Mouse (Mus musculus): ENCODE data around the gene Fam213b. TPM values are rescaled to one million over a fixed set of nuclear protein-coding genes. Genes with fewer than 3 reads are reported as not detected.

The Fam213b gene
- polyA plus RNA-seq, 1 experiment from 2014 or later = 45.7 TPM

DNA sequence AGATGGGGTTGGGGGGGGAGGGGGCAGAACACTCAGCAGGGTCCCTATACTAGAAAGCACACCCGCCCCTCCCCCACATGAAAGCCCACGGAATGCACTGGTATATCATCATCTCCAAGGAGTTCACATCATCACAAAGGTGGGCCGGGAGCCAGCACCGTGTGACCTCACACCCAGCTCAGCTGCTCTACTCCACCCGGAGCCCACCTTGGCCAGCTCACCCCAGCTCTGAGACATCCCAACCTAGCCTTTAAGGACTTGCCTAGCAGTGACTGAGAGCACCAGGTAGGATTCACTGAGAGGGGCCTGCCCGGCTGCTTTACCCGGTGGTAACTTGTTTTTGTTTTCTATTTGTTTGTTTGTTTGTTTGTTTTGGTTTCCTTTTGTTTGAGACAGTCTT is 29.5 kb downstream of the Fam213b start, which contains the start of gene Mmel1:
Gene Mmel1, plus strand, starts transcription at position 146 of the 400 bp plus-strand sequence.
- Histone ChIP-seq H3K4me3 (no peak within 1 kb of the TSS), H3K9ac (no peak within 1 kb of the TSS), H3K9me3 (no peaks in the 10 kb centered on the region), H3K36me3 (no peaks in the 10 kb centered on the region), H3K27me3 (peaks cover 8% of the 10 kb centered on the region; the same call in 1 of the 2 replicates), H3K4me1 (peaks cover 15% of the 10 kb centered on the region), H3K27ac (no peak within 1 kb of the TSS), H3K4me2 (replicated peaks) (no peak within 1 kb of the TSS)
- no peak for ATAC-seq (ENCODE audit: insufficient number of reproducible peaks, insufficient read depth, low FRiP score, low TSS enrichment)
- WGBS = 89% methylated on average over 7 of the region's 7 CpGs

DNA sequence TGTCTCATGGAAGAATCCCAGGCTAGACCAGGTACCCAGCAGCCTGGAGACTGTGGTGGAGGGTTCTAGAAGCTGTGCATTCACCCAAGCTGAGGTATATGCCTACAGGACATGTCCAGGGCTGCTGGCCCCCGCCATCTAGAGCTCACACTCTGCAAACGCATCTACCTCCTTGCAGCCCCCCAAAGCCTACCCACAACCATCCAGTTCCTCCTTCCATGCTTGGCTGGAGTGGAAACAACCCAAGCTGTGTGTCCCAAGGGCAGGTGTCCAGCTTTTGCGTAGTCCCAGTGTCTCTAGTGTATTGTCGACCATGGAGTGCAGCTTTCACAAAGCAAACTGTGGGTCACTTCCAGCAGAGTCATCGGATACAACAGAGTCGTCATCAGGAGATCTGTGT is 31.7 kb downstream of the Fam213b start:
- Histone ChIP-seq H3K4me2 (replicated peaks) (no peak overlapping the region), H3K9ac (no peak overlapping the region), H3K4me1 (peaks cover 15% of the 10 kb centered on the region), H3K36me3 (no peaks in the 10 kb centered on the region), H3K27ac (no peak overlapping the region), H3K9me3 (no peaks in the 10 kb centered on the region), H3K27me3 (peaks cover 8% of the 10 kb centered on the region; the same call in 1 of the 2 replicates), H3K4me3 (no peak overlapping the region)
- no peak for ATAC-seq (ENCODE audit: insufficient number of reproducible peaks, insufficient read depth, low FRiP score, low TSS enrichment)
- WGBS = 87% methylated on average over 6 of the region's 6 CpGs

DNA sequence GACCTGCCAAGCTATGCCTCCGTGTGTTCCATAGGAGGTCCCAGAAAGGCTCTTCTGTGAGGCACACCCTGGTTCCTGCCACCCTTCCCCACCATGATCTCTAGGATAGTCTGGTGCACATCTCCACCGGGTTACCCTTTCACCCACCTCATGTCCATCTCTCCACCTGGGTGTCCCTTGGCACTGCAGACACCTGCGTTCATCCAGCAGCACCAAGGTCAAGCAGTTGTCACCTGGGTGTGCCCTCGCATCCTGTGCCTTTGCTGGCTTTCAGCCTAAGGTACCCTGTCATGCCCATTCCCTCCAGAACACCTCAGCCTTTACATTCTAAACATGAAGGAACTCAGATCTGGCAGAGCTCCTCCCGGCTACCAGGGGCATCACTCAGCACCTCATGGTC is 32.5 kb downstream of the Fam213b start:
- no peak for ATAC-seq (ENCODE audit: insufficient number of reproducible peaks, insufficient read depth, low FRiP score, low TSS enrichment)
- no peak overlapping the region for H3K9ac ChIP-seq
- H3K27me3 ChIP-seq = peaks cover 7% of the 10 kb centered on the region; the same call in 1 of the 2 replicates
- H3K4me2 ChIP-seq (replicated peaks) = no peak overlapping the region
- H3K4me1 ChIP-seq = peaks cover 8% of the 10 kb centered on the region
- 83% methylated on average over 5 of the region's 5 CpGs for WGBS
- H3K4me3 ChIP-seq = no peak overlapping the region
- no peaks in the 10 kb centered on the region for H3K9me3 ChIP-seq
- H3K27ac ChIP-seq = no peak overlapping the region
- H3K36me3 ChIP-seq = no peaks in the 10 kb centered on the region

DNA sequence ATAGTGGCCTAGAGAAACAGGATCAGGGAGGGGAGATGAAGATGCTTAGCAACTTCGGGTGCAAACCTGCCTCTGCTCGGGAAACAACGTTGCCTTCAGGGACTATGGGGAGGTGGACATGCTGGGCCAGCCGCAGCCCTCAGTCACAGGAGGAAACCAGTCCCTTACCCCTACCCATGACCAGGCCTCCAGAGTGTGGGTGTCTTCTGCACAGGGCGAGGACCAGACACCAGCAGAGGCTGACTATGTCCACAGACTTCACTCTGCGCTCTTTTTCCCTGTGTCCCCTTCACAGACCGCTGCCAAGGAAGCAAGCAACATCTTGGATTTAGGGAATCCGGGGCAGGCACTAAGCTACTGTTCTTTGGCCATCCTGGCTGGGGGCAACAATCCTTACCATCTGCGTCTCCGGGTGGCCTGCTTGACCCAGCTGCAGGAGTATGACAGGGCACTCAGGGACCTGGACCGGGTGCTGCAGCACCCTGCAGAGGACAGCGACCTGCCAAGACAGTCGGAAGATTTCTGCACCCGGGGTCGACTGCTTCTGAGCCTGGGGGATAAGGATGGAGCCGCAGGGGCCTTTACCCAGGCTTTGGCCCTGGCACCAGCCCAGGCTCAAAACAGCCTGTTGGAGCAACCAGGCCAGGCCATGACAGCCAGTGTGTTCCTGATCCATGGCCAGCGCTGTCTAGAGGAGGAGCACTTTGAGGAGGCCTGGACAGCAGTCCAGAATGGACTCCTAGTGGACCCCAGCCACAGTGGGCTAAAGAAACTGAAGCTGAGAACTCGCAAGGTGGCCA is 33.8 kb downstream of the Fam213b start:
- no peaks in the 10 kb centered on the region for H3K36me3 ChIP-seq
- H3K9me3 ChIP-seq = no peaks in the 10 kb centered on the region
- peak overlapping the region; percentile 50 for H3K4me2 ChIP-seq (replicated peaks)
- no peak overlapping the region for H3K4me3 ChIP-seq
- ATAC-seq (ENCODE audit: insufficient number of reproducible peaks, insufficient read depth, low FRiP score, low TSS enrichment) = no peak
- WGBS = 80% methylated on average over 18 of the region's 18 CpGs
- no peaks in the 10 kb centered on the region for H3K27me3 ChIP-seq
- peaks cover 7% of the 10 kb centered on the region for H3K4me1 ChIP-seq
- peak overlapping the region; percentile 55 for H3K9ac ChIP-seq
- H3K27ac ChIP-seq = peak overlapping the region; percentile 87

DNA sequence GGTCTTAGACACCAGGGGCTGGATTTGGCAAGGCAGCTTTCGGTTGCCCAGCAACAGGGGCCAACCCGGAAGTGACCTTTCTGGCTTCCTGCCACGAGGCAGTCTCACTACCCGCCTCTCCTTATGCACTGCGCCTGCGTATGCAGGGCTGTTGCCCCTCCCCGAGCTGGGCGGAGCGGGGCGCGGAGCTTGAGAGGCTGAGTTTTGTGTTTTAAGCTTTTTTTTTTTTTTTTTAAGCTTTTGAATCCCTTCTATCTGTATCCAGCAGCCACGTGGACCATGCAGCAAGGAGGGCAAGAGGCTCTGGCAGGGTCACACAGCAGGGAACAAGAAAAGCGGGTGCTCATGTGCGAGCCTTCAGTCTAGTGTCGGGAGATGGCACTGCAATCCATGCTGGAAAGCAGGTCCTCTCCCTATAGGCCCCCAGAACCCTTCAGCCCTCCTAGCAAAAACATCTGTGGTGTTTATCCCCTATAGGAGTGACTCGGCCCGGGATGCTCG is 34.6 kb downstream of the Fam213b start:
- H3K27me3 ChIP-seq = peaks cover 3% of the 10 kb centered on the region; the same call in 1 of the 2 replicates
- peak overlapping the region; percentile 50 for H3K4me2 ChIP-seq (replicated peaks)
- H3K36me3 ChIP-seq = no peaks in the 10 kb centered on the region
- peak overlapping the region; percentile 22 for H3K4me3 ChIP-seq
- no peaks in the 10 kb centered on the region for H3K9me3 ChIP-seq
- H3K27ac ChIP-seq = peak overlapping the region; percentile 87
- H3K9ac ChIP-seq = peak overlapping the region; percentile 55
- WGBS = under 1% methylated on average over 18 of the region's 18 CpGs
- peak; percentile 86 for ATAC-seq (ENCODE audit: insufficient number of reproducible peaks, insufficient read depth, low FRiP score, low TSS enrichment)
- H3K4me1 ChIP-seq = peaks cover 7% of the 10 kb centered on the region

DNA sequence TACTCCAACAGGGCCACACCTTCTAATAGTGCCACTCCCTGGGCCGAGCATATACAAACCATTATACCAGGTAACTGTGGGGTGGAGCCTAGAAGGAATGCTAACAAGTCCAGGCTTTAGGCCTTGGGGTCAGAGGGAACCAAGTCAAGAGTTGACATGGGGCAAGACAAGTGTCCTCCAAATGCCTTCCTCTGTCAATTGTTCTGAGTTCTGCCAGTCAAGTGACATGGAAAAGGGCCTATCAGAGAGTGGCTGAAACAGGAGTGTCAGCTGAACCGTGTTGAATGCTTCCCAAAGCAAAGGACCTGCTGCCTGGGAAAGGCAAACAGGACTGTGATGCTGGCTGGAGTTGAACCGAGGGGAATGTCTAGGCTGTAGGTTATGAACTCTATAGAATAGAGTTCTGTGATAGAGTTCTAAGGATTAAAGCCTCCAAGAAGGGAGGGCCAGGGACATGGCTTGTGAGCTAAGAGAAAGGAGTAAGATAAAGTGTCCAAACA is 35.4 kb downstream of the Fam213b start:
- ATAC-seq (ENCODE audit: insufficient number of reproducible peaks, insufficient read depth, low FRiP score, low TSS enrichment) = no peak
- H3K4me2 ChIP-seq (replicated peaks) = no peak overlapping the region
- peak overlapping the region; percentile 87 for H3K27ac ChIP-seq
- no peak overlapping the region for H3K9ac ChIP-seq
- WGBS = 85% methylated on average over 3 of the region's 3 CpGs
- H3K36me3 ChIP-seq = no peaks in the 10 kb centered on the region
- H3K4me1 ChIP-seq = peaks cover 7% of the 10 kb centered on the region
- H3K9me3 ChIP-seq = no peaks in the 10 kb centered on the region
- H3K27me3 ChIP-seq = peaks cover 9% of the 10 kb centered on the region; the same call in 1 of the 2 replicates
- H3K4me3 ChIP-seq = no peak overlapping the region

DNA sequence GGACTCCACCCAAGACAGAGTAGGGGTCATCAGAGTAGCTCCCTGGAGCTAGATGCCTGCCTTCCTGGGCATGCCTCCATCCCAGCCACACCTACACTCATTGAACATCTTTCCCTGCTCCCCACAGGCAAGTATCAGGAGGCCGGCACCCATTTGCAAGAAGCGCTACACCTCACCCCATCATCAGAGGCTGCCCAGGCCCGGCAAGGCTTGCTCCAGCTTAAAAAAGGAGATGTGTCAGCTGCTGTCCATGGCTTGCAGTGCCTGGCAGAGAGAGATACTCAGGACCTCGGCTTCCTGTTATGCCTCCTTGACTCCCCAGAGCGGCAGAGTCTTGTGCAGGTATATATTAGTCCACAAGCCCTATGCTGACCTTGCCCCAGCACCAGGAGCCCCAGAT is 37.0 kb downstream of the Fam213b start:
- 84% methylated on average over 5 of the region's 5 CpGs for WGBS
- no peak for ATAC-seq (ENCODE audit: insufficient number of reproducible peaks, insufficient read depth, low FRiP score, low TSS enrichment)
- H3K36me3 ChIP-seq = no peaks in the 10 kb centered on the region
- no peak overlapping the region for H3K27ac ChIP-seq
- no peak overlapping the region for H3K4me2 ChIP-seq (replicated peaks)
- H3K9ac ChIP-seq = no peak overlapping the region
- no peak overlapping the region for H3K4me3 ChIP-seq
- peaks cover 7% of the 10 kb centered on the region for H3K4me1 ChIP-seq
- H3K9me3 ChIP-seq = no peaks in the 10 kb centered on the region
- peaks cover 16% of the 10 kb centered on the region for H3K27me3 ChIP-seq

DNA sequence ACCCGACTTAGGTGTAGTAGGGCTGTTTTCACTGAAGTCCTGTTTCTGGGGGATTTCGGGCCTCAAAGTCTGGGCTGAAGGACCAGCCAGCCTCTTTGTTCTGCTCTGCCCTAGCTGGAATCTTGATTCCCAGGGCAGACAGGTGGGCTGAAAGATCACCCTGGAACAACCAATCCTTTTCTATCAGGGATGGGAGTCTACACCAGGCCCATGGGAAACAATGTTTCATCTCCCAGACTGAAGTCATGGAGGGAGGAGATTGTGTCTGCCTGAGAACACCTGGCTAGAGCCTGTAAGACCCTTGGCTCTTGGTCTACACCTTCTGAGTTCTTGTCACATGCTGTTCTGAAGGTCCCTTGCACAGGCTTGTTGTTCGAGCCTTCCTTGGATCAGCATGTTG is 40.3 kb downstream of the Fam213b start:
- Histone ChIP-seq H3K4me1 (no peaks in the 10 kb centered on the region), H3K9ac (no peak overlapping the region), H3K27ac (no peak overlapping the region), H3K36me3 (no peaks in the 10 kb centered on the region), H3K4me3 (no peak overlapping the region), H3K27me3 (peaks cover 41% of the 10 kb centered on the region), H3K4me2 (replicated peaks) (no peak overlapping the region), H3K9me3 (no peaks in the 10 kb centered on the region)
- WGBS = 74% methylated on average over 3 of the region's 3 CpGs
- no peak for ATAC-seq (ENCODE audit: insufficient number of reproducible peaks, insufficient read depth, low FRiP score, low TSS enrichment)

DNA sequence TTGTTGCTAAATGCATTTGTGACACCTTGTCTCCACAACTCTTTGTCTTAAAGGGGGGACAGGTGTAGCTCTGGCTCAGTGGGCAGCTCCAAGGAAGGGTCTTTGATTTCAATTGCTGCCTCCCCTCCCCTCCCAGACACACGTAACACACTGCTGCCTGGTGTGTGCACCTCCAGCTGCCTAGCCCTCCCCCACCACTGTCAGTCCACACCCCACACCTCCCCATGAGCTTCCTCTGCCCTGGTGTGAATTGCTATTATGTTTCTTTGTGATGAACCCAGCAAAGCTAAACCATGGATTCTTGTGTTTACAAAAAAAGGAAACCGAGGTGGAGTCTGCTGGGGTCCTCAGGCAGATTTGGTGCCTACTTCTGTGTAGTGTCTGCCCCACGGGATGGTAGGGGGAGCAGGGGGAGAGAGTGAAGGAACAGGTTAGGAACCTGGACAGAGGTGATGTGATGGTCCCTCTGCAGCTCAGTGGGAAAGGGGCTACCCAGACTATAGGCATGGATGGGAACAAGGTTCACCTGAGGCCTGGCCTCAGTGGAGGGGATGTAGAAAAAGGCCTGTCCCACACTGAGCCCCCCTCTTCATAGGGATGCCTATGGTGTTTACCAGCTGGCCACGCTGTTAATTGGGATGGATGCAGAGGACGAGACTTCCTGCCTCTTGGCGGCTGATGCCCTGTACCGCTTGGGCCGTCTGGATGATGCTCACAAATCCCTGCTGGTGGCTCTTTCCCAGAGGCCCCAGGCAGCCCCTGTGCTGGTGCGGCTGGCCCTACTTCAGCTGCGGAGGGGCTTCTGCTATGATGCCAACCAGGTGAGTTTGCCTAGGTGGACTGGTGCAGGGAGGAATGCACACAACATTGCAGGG is 41.3 kb downstream of the Fam213b start:
- Histone ChIP-seq H3K9ac (no peak overlapping the region), H3K36me3 (no peaks in the 10 kb centered on the region), H3K4me3 (no peak overlapping the region), H3K4me1 (no peaks in the 10 kb centered on the region), H3K9me3 (no peaks in the 10 kb centered on the region), H3K27me3 (peaks cover 41% of the 10 kb centered on the region), H3K4me2 (replicated peaks) (no peak overlapping the region), H3K27ac (no peak overlapping the region)
- ATAC-seq (ENCODE audit: insufficient number of reproducible peaks, insufficient read depth, low FRiP score, low TSS enrichment) = no peak
- WGBS = 69% methylated on average over 10 of the region's 10 CpGs

DNA sequence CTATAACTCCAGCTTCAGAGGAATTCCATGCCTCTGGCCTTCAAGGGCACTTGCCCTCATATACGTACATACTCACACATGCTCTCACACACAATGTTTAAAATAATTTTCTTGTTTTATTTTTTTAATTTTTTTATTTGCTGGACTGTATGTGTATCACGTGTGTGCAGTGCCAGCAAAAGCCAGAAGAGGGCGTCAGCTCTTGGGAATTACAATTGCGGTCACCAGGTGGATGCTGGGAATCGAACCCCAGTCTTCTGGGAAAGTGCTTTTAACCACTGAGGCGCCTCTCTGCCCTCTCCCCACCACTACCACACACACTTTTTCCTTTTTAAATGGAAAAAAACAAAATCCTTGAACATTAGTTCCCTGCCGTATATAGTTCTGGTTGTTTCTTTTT is 42.1 kb downstream of the Fam213b start:
- no peak overlapping the region for H3K27ac ChIP-seq
- 89% methylated on average over 7 of the region's 7 CpGs for WGBS
- no peaks in the 10 kb centered on the region for H3K9me3 ChIP-seq
- H3K4me3 ChIP-seq = peak overlapping the region; percentile 45; the same call in 1 of the 2 replicates
- no peak for ATAC-seq (ENCODE audit: insufficient number of reproducible peaks, insufficient read depth, low FRiP score, low TSS enrichment)
- peaks cover 41% of the 10 kb centered on the region for H3K27me3 ChIP-seq
- no peaks in the 10 kb centered on the region for H3K4me1 ChIP-seq
- peak overlapping the region; percentile 86 for H3K4me2 ChIP-seq (replicated peaks)
- H3K36me3 ChIP-seq = no peaks in the 10 kb centered on the region
- no peak overlapping the region for H3K9ac ChIP-seq

DNA sequence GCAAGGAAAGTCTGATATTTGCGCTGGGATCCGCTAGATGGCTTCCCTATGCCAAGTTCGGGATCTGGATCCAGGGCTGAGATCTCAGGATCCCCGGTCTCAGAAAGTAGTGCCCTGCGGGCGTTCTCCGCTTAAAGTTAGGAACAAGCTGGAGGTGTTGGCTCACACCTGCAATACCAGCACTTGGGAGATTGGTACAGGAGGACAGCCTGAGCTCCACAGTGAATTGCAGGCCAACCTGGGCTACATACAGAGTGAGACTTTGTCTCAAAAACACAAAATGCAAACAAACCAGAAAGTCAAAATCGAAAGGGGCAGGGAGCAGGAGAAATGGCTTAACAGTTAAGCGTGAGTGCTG is 42.5 kb downstream of the Fam213b start:
- Histone ChIP-seq H3K9me3 (no peaks in the 10 kb centered on the region), H3K4me2 (replicated peaks) (peak overlapping the region; percentile 86), H3K36me3 (no peaks in the 10 kb centered on the region), H3K27ac (no peak overlapping the region), H3K27me3 (peaks cover 41% of the 10 kb centered on the region), H3K4me1 (no peaks in the 10 kb centered on the region), H3K9ac (peak overlapping the region; percentile 24; the same call in 1 of the 2 replicates), H3K4me3 (peak overlapping the region; percentile 45)
- ATAC-seq (ENCODE audit: insufficient number of reproducible peaks, insufficient read depth, low FRiP score, low TSS enrichment) = peak; percentile 32; the same call in 1 of the 2 replicates
- WGBS = 19% methylated on average over 9 of the region's 9 CpGs
